Mouse (Mus musculus) lung, postnatal 10 days (tissue): Measurements from ENCODE around the gene Pdlim5.
A peak's percentile ranks its signal among the peaks of the same experiment; 100 is the strongest.
"Not testable (repeated sequence)": the region's sequence is repeated elsewhere in the genome, so short reads cannot be mapped to it uniquely, and the experiment has no call there.

ENCODE experiments used
- DNase-seq: peaks from one replicate; pipeline ENCODE4 v3.0.0; 2021

The Pdlim5 gene

DNA sequence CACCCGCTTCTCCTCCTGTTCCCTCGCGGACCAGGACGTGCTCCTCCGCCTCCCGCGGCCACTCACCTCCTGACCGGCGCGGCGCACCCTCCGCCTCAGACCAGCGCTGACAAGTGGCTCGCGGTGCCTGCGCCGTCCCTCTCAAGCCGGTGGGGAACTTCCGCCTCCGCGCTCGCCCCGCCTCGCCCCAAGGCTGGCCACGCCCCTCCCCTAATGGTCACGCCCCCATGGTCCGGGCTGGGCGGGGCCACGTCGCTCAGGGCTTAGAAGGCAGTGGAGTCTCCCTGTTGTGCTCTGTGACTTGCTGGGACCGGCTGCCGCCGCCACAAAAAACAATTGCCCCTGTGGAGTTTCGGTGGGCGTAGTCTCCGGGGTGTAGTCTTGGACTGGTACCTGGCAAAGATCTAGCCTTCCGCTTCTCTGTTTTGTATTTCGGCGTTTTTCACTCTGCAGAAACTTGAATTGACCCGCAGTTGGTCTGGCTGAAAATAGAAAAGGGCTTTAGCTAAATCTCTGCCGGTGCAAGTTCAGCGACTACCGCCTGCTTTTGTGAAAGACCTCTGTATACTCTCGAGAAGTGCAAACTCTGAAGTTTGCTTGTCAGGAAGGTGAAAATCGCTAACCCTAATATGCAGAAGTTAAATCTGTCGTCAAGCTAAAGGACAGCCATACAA lies at the start of gene Pdlim5:
Gene Pdlim5 (minus strand): TSS at position 177 of the 674 bp plus-strand sequence.
- DNase-seq = peak; percentile 94

DNA sequence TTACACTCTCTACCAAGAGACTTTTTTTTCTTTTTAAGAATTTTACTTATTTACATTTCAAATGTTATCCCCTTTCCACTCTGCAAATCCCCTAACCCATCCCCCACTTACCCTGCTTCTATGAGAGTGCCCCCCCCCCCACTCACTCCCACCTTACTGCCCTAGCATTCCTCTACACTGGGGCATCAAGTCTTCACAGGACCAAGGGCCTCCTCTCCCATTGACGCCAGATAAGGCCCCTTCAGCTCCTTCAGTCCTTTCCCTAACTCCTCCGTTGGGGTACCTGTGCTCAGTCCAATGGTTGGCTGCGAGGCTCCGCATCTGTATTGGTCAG lies 48.2 kb upstream of the Pdlim5 start:
- no peak for DNase-seq

DNA sequence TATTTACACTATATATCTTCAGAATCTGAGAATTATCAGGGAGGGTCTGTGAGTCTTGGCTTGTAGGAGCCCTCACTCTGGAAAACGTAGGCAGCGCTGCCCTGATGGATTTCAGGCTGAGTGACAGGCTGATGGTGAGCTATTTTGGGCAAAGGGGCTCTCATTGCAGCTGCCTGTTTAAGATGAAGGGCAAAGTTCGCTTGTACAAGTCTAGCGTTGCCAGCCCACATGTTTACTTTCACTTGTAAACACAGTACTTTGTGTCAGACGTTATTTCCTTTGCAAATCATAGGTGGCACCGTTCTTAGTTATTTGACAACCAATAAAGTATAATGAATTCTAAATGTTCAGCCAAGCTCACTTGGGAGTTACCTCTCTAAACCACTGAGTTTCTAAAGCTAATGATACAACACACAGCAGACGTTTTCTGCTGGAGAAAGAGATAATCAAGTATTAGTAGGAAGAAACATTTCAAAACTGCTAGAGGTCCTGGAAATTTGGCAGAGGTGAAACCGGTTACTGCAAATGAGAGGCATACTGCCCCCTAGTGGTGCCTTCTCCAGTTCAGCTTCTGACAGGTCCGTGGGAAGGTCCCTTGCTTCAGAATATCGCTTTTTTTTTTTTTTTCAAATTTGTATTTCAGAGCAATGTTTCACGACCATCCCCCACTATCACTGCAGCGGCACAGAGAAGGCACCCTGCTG lies 47.7 kb upstream of the Pdlim5 start:
- peak; percentile 95 for DNase-seq

DNA sequence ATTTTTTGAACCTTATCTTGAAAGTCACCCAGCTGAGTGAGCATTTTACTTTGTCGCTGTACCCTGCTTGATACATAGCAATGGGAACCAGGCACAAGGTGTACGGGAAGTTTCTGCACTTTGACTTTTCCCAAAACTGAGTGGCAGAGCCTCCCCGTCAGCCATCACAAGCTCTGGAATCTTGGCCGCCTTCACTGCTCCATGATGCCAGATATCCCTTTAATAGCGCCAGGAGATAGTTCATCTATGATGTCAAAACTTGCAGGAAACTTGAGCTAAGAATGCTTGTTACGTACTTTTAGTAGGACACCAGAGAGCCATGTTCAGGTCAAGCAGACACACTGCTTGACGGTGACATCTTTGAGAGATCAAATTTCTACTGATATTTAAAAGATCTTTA lies 46.7 kb upstream of the Pdlim5 start:
- no peak for DNase-seq

DNA sequence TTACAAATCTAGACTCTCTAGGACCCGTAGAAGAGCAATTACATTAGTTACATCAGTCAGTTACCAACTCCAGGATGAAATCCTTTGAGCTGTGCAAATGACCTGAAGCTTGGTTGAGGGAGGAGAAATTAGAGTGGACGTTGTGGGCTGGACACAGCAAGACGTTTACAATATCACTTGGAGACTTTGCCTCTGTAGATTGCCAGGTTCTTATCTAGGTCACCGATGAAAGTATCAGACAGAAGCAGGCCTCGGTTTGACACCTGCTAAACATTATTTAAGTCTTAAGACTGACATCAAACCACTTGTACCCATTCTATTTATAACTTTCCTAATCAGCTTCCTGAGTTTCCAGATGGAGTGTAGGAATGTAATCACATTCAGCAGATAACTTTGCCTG lies 45.6 kb upstream of the Pdlim5 start:
- no peak for DNase-seq

DNA sequence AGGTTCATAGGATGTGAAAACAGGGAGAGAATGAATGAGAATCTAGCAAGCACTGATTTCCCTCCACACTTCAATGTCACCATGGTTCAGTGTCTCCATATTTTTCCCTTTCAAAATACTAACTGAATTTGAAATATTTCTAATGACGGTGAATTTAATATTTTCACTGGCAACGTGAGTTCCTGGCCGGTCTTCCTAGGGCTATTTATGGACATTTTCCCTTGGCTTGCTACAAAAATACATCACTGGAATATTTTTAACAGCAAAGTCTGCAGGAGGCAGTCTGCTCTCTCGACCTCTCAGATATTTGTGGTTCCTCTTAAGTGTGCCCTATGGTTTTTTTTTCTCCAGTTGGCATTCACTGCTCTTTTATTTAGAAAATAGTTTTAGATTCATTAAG lies 44.7 kb upstream of the Pdlim5 start:
- no peak for DNase-seq

DNA sequence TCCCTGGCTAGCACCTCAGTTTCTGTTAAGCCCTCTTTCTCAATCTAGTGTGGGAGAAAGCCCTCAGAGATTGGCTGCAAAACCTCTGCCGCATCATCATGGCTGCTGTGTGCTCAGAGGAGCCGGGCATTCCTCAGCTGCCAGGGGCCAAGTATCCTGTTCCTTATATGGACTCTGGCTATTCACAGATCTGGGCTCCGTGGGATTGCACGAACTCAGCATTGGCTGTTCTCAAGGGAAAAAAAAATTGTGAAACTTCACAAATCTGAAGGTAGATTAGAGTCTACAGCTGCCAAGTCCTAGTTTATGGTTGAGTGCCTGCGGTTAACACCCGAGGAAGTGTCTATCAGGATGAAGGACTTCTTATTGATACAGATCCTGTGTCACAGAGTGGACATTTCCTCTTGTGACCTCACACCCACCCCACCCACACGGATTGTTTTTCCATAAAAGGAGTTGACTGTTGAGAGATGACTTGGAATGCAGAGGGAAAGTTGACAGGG lies 44.1 kb upstream of the Pdlim5 start:
- peak; percentile 60 for DNase-seq

DNA sequence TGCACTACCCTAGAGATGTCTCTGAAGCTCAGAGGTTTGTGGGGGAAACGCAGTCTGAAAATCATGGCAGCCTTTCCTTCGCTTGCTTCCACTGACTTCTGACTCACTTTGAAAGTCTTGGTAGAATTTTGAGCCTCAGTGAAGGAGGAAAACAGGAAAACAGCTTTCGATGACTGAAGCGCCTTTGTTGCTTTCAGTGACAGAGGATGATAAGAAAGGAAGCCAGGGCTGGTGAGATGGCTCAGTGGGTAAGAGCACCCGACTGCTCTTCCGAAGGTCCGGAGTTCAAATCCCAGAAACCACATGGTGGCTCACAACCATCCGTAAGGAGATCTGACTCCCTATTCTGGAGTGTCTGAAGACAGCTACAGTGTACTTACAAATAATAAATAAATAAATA lies 43.1 kb upstream of the Pdlim5 start:
- DNase-seq = not testable (repeated sequence)

DNA sequence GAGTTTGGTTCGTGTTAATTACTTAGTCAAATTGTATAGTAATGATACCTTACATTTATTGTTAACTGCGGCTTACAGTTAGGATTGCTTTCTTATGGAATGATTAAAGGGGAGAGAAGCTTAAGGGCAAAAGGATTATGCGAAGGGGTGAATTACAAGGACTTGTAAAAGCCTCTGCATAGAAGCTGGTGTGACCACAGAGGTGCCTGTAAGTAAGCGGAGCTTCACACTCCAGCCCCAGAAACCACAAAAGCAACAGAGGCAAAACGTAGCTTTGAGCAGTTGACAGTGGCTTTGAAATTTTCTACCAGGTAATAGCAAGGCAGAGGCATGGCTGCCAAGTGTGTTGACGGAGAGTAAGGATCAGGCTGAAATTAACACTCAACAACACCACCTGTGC lies 41.3 kb upstream of the Pdlim5 start:
- DNase-seq = no peak

DNA sequence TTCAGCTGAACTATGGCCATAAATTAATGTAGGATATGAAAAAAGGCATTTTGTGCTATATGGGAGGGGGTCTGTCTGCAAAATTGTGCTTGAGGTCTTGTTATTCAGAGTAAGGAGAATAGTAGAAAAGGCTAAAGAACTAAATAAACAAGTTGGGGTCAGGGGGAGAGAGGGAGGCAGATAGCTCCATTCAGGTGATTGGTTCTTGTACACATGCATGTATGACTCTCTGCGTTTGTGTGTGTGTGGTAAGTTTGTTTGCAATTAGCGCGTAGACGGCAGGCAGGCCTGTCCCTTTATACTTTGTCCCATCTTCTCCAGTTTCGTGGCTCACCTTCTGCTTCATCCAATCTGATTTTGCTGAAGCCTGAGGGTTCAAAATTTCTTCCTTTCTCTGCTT lies 40.7 kb upstream of the Pdlim5 start:
- DNase-seq = no peak

DNA sequence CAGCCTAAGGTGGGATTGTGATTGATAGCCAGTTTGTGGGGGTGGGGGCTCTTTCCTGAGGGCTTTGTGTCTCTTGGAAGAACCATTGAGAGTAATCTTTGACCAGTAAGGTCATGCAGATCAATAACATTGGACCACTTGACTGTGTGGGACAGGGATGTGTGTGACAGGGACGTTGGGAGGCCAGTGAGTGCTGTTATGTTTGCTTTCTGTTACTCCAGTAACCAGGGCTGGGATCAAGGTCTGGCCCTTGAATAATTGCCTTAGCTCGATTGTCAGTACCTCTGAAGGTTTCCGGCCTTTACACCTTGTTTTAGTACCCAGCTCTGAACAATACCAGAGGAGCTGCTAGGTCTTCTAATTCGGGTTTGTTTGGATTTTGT lies 39.3 kb upstream of the Pdlim5 start:
- DNase-seq = no peak

DNA sequence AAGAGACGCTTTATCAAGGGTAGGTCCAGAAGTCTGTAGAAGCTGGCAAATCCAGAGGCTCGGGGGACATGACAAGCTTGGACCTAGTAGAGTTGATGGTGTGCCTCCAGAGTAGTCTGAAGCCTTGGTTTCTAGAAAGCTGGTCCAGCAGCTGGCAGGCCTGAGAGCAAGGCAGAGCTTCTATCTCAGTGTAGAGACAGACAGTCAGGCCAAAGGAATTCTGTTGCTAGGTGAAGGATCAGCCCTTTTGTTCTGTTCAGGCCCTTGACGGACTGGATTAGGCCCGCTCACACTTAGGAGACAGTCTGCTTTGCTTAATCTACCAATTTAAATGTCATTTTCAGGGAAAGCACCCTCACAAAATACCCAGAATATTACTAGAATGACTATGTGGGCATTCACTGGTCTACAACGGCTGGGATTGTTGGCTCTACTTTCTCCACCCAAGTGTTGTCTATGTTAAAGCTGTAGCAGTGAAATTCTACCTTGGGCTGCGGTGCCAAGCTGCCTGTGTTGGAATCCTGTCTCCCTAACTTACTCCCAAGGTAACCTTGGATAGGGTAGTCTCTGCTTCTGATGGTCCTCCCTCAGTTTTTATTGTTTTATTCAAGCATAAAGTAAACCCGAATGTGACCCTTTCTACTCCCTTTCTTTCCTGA lies 38.8 kb upstream of the Pdlim5 start:
- DNase-seq = no peak

DNA sequence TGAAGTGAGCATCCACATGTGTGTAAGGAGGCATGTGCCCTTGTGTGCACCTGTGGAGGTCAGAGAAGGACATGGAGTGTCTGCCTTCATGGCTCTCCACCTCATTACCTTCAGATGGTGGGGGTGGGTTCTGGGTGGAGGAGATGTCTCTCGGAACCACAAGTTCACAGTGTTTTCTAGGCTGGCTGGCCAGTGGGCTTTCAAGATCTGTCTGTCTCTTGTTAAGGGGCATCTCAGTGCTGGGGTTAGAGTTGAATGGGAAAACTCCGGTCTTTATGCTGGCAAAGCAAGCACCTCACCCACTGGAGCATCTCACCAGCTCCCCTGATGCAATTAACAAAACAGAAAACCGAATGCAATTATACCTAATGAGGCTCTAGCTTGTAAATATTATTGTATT lies 36.0 kb upstream of the Pdlim5 start:
- no peak for DNase-seq

DNA sequence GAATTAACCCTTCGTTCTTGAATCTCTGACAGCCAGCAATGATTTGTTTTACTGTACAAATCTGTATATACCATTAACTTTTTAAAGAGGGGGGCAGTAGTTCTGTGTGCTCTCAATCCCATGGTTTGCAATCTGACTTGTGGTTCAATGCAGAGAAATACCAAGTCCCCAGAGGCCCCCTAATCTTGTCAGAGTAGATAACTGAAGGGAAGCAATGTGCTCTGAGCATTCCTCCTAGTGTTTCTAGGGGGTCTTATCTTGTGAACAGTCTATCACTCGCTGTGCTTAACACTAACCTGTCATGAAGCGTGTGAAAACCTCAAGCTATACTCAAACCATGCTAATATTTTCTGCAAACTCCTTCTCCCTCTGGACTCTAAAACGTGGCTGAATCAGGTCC lies 34.6 kb upstream of the Pdlim5 start:
- no peak for DNase-seq

DNA sequence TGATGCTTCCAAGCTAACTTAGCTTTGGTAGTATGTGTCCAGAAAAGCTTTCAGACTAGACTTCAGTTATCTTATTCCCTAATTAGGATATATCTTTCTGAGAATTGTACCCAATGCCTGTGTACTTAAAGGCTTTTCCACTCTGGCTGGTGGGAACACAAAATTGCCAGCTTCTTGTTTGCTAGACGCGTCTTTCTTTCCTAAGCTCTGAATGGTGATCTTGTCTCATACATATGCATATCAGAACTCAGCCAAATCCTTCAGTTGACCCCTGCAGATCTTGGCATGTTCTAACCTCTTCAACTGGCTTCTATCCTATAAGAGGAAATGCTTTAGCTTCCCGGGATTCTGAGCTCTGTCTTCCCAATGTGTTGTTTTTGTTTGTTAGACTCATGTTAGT lies 31.3 kb upstream of the Pdlim5 start:
- no peak for DNase-seq

DNA sequence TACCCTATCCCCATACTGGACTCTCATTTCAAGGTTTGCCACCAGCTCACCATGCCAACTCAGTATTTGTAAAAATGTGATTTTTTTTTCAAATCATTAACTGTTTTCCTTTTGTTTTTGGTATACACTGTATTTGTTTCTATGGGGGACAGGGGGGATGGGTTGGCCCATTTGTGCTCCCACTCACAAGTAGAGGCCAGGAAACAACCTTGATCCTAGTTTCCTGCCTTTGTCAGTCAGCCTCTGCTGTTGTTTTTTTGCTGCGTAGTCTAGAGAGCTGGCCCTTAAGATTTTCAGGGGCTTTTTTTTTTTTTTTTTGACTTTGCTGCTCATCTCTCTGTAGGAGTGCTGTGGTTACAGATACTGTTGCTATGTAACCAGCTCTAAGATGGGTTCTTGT lies 28.6 kb upstream of the Pdlim5 start:
- DNase-seq = no peak

DNA sequence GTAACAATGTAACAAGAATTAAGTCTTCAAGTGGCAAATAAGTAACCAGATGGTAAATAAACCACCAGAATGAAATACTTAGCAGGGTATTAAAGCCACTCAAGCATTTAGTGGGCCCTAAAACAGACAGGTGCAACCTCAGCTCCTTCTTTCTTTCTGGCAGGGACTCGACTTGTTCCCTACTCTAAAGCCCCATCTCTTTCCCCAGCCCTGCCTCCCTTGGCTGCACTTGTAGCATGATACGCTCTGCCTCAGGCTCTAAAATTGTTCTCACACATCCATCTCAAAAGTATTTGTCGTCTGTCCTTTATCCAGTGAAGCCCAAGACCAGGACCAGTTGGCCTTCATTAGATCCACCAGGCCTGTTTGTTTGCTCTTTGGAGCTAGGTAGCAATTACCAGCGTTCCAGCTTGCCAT lies 28.0 kb upstream of the Pdlim5 start:
- DNase-seq = no peak

DNA sequence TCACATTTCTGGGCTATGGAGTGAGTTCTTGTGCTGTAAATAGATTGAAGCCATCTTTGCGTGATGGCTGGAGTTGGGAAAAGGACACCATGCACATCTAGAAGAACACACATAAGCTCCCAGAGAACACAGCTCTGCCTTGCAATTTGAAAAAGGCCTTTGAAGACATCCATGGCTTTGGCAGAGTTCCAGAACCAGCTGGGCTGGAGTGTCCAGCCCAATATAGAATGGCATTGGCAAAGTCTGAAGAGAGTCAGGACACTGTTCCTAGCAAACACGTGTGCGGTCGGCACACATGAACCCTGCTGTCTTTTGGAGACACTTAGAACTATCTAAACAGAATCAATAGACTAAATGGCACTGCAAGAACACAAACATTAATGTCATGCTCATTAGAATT lies 26.7 kb upstream of the Pdlim5 start:
- DNase-seq = no peak

DNA sequence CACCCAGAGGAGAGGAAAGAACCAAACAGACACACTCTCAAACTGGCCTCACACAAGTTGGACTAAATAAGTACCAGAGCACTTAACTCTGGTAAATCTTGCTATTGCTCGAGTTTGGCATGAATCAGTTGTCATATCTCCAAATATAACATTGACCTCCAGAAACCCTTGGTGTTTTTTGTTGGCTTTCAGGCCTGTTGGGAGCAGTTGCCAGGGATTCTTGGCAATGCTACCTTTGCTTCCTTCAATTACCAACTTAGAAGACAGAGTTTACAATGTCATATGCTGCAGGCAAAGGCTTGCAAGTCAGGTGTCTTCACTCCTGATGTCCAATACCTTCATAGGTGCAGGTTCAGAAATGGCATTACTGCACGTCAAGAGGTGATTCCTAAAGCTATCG lies 26.0 kb upstream of the Pdlim5 start:
- no peak for DNase-seq

DNA sequence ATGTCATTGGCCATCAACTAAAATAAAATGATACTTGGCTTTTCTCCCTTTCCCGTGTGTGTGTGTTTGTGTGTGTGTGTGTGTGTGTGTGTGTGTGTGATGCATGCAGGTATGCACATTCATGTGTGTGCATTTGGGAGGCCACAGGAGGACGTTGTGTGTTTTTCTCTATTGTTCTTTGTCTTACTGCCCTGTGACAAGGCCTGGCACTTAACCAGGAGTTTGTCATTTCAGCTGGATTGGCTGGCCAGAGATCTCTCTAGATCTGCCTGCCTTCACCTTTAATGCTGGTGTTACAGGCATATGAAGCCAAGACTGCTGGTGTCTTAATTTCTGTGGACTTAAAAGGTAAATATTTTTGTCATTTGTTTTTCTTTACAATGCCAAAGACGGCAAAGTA lies 22.5 kb upstream of the Pdlim5 start:
- DNase-seq = no peak

DNA sequence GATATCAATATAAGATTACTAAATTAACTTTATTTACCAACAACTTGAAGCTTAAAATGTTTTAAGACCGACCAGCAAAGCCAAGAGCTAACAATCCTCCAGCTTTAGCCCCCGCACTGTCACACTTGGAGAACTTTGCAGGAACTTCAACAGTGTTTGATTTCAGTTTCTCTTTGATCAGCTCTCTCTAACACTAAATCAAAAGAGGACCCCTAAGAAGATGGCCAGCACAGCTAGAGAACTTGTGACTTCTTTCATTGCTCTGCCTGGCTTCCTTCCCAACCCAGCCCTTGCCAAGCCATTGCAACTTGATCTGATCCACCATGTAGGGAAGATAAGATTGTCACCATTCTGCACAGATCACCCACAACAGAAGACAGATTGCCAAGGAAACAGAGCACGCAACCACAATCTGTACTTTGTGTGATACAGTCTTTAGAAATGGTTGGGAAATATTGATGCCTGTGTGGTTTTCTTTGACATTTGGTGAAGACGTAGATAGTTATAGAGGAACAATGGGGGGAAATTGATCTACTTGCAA lies 17.9 kb upstream of the Pdlim5 start:
- no peak for DNase-seq

DNA sequence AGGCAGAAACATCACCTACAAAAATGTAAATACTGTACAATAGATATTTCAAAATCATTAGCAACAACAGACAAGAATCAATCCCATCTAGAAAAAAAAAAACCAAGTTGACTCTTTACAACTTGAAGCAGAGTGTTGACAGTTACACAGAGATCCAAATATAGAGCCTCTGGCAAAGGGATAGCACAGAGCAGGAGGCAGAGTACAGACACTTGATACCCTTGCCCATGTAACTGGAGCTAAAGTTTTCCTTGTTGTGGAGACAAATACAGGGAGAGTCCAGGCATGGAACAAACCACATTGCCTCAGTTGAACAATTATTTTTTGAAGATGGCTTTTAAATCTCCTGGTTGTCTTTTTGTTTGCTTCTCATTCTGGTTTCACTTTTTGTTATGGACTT lies 15.4 kb upstream of the Pdlim5 start:
- DNase-seq = no peak

DNA sequence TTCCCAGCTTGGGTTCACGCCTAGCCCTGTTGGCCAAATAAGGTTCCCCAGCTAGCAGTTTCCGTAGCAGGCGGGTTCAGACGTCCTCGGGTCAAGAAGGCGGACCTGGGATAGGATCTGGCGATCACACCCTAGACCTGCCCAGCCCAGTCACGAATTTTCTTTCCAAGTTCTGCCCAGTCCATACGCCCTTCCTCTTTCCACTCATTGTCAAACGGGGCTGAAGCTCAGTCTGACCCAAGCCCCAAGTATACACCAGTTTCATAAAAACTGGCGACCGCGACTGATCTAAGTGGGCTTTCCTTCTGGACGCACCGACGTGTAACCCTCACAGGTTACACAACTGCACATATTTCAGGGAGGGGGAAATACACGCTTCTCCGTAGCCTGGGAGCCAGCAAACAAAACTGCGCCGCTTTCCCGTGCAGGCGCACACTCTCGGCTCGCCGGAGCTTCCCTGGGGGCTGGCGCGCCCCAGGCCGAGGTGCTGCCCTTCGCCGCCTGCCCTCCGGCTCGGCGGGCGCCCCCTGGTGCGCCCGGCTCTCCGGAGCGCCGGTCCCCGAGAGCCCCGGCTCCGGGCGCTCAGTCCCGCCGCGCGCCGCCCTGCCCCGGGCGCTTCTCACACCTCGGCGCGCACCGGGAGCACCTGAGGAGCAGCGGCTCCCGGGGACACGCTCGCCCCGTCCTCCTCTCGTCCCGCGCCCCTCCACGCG lies 544 bp downstream of the Pdlim5 start:
- DNase-seq = peak; percentile 85
